Mouse (Mus musculus): ENCODE data around the gene Cpt1c.

The Cpt1c gene

DNA sequence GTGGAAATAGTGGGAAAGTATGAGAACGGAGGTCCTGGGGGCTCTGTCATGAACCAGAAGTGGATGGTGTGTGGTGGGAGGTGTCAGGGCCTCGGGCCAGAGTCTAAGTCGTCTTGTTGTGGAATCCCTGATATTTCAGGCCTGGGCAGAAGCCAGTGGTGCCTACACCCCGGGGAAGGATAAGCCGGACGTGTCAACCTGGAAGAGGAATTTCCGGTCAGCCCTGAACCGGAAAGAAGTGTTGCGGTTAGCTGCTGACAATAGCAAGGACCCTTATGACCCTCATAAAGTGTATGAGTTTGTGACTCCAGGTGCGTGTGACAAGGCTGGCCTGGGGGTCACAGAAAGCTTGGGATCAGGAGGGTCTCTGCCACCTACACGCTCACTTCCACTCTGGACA, 25.1 kb upstream of the Cpt1c start:
- no peak for DNase-seq (ENCODE audit: low spot score)

DNA sequence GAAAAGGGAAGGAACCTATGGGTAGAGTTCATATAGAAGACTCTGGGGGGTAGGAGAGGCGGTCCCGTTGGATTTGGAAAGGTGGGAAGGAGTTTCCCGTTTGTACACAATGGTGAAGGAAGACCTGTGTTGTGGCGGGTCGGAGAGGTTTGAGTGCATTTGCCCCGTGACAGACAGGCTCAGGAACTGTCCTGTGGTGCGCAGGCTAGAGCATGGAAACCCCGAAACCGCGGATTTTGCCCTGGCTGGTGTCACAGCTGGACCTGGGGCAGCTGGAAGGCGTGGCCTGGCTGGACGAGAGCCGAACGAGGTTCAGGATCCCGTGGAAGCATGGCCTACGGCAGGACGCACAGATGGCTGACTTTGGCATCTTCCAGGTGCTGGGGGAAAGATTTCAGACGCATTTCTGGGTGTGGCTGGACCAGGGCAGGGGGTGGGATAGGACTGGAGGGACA, 23.9 kb upstream of the Cpt1c start, which contains the start of gene Bcl2l12:
Gene Bcl2l12, minus strand, starts transcription at position 212 of the 455 bp plus-strand sequence.
- peak; percentile 30 for DNase-seq (ENCODE audit: low spot score)

DNA sequence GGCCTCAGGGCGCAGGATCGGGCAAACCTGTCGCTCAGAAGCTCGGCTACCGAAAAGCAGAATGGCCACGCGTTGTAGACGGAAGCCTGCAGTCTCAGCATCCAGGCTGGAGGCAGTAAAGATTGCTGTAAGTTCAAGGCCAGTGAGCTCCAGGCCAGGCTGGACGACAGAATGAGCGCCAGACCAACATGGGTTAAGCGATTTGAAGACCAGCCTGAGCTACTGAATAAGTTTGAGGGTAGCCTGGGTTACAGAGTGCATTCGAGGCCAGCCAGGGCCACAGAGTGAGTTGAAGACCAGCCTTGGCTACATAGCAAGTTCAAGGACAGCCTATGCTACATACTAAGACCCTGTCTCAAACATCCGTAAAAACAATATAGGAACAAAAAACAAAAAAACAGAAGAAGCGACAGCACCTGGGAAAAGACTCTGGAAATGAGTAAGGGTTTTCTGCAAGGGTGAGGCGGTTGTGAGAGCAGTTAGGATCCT, 23.3 kb upstream of the Cpt1c start:
- DNase-seq (ENCODE audit: low spot score), result no peak

DNA sequence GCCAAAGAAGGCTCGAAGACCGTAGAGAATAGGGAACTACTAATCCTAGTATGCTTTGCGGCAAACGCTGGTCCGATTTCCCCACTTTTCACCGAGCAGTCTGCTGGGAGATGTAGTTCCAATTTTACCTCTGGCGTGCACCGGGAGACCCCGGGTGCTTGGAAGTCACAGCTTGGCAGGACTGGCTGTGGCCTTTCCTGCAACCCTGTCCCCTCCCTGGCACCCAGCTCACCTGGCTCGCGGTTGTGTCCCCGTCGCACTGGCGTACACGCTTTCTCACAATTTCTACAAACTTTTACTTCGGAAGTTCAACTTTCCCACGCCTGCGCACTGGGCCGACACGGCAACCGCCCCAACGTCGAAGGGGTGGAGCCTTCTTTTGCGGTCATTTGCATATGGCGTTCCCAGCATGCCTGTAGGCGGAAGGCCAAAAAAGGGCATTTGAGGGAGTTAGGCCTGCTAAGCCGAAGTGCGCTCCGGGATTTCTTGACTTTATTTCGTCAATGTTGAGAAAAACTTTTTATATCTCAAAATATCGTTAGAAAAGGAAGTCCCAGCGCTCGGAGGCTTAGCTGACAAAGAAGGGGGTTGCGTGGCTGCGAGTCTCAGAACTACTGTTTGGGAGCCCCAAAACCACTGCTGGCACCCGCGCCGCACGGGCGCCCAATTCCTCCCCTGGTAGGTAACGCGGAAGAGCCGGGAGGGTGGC, 22.7 kb upstream of the Cpt1c start, which contains the start of gene Irf3:
Gene Irf3, plus strand, starts transcription at position 418 of the 709 bp plus-strand sequence.
- DNase-seq (ENCODE audit: low spot score), result peak; percentile 97

DNA sequence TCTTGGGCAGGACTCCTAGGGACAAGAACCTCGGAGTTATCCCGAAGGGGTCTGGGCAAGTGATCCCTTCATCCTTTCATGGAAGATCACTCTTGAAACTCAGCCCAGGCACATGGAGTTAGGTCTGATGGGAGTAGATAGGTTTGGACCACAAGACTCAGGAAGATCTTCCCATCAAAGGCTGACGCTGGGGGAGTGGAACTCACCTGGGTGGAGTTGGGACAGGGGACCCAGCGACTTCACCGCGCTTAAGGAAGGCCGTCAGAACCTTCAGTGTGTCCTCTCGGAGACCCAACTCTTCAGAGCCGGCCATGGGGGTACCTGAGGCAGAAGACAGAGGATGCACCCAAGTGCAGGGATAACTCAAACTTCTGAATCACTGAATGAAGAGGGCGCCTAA, 22.0 kb upstream of the Cpt1c start:
- DNase-seq (ENCODE audit: low spot score), result no peak

DNA sequence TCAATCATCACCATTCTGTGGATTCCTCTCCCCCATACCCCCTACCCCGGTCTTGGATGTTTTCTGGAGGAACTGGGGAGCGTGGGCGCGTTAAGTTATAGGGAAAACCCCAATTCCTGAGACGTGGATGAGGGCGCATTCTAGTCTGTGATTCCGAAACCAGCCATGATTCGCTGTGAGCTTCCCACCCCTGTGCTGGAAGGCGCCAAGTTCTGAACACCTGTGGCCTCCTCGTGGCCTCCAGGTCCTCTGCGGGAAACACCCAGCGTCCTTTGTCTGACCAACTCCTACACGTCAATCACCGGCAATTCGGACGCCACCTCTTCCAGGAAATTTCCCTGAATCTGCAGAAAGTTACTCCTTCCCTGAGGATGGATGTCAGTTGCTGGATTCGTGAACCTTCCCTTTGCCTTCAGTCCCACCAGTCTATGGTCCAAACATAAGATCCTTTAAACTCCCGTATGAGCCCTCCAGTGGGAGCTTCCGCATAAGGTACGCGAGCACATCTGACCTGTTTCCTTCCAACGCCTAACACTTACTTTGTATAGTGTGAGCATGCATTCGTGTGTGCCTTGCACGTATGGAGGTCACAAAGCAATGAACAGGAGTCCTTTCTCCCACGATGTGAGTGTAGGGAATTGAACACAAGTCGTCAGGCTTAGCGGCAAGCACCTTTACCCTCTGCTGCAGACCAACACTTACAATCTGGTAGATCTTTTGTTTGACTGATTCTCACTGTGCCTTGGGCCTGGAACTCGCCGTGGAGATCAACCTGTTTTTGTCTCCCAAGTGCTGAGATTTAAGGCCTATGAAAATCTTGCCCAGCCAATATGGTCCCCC, 12.4 kb upstream of the Cpt1c start:
- no peak for DNase-seq (ENCODE audit: low spot score)

DNA sequence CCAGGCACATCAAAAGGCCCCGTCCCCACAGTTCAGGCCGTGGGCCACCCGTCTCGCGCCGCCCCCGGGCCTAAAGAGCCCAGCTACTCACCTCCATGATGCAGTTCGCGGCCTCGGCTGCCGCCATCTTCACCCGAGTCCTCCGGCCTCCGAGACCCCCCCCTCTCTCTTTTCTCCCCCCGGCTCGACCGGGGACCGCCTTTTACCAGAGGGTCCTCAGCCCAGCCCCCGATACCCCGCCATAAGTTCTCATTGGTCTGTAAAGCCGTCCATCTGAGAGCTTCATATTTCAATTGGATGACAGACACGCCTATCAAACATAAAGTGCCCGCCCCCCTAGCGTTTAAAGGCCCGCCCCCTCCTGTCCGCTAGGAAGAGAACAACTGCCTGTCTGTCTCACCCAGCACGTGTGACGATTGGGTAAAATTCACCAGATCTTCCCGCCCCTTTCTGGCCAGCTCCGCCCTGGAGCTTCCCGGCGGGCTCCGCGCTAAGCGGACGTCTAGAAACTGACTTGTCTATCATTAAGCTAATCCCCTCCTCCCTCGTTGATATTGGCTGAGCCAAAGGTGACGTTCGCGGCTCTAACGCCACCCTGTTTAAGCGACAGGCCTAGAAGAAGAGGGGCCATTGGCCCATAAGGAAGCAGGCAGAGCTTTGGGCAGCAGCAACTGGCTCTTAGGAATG, 11.7 kb upstream of the Cpt1c start, which contains the start of gene Prmt1:
Gene Prmt1, minus strand, starts transcription at position 377 of the 687 bp plus-strand sequence.
- peak; percentile 95 for DNase-seq (ENCODE audit: low spot score)

DNA sequence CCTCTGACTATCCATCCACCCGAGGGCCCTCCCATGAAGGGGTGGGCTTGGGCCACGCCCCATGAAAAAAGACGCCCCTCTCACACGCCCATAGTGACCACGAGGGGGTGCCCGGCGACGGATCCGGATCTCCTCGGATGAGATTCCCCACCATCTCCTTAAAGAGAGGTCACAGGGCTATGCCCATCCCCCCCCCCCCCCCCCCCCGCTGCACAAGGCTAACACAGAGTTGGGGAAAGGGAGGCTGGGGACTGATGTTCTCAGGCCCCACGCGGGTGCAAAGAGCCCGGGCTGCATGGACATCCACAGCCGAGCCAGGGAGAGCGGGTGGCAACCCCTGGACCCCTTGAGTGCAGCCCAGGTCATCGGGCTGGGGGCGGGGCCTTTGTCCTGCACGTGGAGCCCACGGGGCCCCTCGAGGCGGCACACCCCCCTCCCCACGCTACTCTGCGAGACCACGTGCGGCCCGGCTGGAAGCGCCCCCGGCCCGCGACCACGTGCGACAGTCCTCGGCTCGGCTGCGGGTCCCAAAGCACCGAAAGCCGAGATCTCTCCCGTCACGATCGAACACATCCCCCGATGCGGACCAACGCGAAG, 11.0 kb upstream of the Cpt1c start:
- no peak for DNase-seq (ENCODE audit: low spot score)

DNA sequence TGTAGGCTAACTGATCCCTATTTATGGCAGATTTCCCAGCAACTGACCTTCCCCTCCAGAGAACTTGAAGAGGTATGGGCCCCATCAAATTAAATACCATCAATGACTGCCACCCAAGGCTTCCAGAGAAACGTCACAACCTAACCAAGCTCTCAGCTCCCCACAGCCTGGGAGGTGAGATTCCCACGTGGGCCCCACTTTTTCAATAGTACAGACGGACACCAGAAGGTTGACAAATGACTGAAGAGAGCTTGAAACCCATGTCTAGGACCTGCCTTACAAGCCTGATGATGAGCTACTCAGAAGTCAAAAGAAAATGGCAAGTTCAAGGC, 10.1 kb upstream of the Cpt1c start:
- no peak for DNase-seq (ENCODE audit: low spot score)

DNA sequence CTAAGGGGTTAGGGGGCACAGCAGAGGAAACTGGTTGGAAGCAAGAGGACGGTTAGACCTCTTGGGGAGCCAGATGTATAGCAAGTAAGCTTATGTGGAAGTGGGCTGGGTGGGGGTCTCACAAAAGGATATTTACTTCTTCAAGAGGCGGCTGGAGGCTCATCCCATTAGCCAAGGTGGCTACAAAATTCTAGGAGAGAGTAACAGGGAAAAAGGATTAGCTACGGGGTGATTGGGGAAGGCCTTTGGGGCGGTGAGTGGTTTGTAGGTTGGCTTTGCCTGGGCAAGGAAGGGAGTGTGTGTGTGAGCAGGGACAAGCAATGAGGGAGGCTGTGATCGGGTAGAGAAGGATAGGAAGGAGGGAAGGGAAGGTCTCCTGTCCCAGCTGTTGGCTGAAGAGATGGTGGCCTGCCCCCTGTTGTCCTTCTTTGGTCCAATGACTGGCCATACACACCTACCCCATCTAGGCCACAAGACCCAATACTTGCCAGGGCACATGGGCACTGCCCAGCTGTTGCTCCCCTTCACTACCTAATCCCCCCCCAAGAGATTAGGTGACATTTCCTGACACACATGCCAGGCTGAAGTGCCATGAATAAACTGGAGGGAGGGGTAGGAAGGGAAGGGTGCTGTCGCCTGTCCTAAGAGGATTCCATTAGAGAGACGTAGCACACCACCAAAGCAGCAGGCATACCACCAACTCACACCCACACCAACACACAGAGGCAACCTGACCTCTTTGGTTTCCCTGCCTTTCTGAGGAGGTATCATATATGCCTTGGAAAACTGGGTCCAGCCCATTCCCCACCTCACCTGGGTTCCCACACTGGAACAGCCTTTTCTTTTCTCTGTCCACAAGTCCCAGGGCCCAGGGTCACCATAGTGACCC, 9.5 kb upstream of the Cpt1c start:
- DNase-seq (ENCODE audit: low spot score), result no peak

DNA sequence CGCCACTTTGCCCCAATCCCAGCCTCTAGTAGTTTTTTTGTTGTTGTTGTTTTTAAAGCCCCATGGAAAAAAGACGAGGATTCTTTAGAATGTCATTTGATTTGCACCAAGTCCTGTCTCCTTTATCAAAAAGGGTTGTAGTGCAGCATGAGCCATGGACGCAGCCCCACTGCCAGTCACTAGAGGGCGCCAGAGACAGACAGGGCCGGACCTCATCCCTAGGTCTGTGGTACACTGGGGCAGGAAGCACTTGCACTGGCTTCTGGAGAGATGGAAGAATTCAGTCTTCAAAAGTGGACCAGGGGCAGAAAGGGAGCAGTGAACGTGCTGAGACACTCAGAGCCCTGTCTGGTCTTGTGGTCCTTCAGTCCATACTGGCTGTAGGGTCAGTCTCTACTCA, 8.4 kb upstream of the Cpt1c start:
- DNase-seq (ENCODE audit: low spot score), result peak; percentile 80

DNA sequence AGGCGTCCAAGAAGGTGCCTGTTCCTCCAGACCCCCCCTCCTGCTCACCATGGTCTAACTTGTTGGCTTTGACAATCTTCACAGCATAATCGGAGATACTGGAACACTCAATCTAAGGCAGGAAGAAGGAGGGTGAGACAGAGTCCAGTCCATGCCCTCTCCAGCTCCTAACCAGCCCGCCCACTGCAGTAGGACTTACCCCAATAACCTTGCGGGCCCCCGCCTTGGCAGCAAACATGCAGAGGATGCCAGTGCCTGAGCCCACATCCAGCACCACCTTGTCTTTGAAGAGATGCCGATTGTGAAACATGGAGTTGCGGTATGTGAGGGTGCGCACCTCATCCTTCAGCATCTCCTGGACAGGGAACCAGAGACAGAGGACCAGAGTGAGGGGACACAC, 6.9 kb upstream of the Cpt1c start:
- no peak for DNase-seq (ENCODE audit: low spot score)

DNA sequence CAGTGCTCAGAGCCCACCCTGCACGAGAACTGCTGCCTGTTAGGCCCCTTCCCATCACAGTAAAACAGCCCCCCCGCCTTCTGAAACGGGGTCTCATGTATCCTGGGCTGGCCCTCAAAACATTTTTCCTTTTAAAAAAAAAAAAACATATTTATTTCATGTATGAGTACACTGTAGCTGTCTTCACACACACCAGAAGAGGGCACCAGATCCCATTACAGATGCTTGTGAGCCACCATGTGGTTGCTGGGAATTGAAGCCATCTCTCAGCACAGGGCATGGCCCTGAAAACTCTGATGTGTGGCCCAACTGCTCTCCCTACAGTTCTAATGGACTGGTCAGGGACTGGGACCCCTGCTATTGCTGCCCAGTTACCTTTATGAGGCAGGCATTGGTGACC, 3.6 kb upstream of the Cpt1c start:
- DNase-seq (ENCODE audit: low spot score), result no peak

DNA sequence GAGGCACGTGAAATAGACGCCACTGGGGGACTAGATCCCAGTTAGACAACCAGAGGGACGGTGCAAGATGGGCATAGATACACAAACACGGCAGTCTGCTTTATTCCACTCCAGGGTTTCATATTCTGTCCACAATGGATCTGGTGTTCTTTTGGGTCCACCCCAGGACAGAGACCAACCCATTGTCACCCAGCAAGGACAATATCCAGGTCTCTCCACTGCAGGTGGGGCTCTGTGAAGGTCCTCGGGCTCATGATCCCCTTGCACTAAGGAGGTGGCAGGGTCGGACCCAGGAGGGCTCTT, 417 bp upstream of the Cpt1c start:
- DNase-seq (ENCODE audit: low spot score), result no peak

DNA sequence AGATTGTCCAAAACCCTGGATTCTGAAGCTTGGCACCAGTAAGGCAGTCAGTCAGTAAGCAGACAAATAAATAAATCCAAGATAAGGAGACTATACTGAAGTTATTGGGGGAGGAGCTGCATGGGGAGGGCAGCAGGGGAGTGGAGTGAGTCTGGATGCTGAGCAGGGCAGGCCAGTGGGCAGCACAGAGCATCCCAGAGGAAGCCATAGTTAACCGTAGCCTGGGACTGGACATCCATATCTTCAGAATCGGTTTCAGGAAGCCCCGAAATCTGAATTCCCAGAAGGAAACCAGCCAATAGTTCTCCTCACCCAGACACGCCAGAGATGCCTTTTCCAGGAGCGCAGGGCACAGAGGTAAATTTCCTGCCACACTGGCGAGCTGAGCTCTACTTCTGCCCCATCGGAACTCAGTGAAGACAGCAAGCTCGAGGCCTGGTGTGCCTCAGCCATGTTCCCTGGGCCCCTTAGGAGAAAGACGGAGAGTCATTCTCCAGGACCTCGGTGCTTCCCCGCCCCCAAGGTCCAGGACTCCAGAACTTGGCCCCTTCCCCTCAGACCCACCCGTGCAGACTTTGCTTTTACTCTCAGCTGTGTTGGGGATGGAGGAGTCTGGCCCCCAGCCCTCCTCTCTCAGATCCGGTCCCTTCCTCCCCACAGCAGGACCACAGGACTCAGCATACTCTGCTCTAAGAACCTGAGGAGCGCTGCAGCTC, 1.1 kb downstream of the Cpt1c start:
- DNase-seq (ENCODE audit: low spot score), result no peak

DNA sequence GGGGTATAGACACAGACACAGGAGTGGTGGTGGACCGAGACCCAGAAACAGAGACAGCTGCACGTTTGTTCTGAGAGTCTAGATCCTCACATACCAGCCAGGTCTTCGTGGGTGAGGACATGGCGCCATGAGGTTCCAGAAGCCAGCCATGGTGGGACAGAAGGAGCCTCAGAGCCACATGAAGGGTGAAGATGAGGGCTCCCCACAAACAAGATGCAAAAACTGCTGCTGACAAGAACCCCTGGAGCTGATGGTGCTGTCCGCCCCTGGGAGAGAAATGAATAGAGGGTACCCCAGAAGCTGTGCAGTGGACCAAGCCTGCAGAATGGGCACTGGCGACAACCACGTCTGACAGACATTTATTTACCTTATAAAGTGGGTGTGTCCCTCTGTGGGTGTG, 3.5 kb downstream of the Cpt1c start:
- no peak for DNase-seq (ENCODE audit: low spot score)

DNA sequence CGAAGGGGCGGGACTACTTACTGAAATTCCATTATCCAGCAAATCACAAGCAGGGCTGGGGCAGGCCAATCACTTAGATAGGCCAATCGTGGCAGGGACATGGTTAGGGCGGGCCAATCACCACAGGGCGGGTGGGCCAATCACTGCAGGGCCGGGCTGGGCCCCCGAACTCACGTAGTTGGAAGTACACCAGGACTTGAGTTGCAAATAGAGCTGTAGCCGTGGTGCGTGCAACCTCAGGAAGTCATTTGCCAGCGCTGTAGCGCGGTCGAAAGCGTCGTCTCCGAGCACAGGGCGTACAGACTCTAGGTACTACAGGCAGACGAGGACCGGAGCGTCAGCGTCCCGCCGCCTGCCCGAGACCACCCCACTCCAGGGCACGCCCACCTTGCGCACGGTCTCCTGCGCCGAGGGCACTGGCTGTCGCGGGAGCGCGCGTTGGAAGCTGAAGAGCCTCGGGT, 4.4 kb downstream of the Cpt1c start:
- DNase-seq (ENCODE audit: low spot score), result peak; percentile 39

DNA sequence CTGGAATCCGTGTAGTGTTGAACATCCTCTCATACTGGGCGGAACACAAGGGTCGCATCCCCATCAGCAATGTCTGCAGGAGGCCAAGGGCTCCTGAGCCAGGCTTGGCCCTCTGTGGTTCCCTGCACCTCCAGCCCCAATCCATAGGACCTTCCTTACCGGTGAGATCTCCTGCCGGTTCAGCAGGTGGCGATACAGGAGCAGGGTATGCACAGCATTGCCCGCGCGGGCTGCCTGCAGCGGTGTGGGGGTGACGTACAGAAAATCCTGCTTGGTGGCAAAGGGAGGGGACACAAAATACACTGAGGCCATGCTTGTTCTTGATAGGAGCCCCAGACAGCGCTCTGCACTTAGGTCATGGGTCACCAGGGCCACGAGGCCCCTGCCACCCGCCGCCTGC, 8.0 kb downstream of the Cpt1c start:
- DNase-seq (ENCODE audit: low spot score), result no peak

DNA sequence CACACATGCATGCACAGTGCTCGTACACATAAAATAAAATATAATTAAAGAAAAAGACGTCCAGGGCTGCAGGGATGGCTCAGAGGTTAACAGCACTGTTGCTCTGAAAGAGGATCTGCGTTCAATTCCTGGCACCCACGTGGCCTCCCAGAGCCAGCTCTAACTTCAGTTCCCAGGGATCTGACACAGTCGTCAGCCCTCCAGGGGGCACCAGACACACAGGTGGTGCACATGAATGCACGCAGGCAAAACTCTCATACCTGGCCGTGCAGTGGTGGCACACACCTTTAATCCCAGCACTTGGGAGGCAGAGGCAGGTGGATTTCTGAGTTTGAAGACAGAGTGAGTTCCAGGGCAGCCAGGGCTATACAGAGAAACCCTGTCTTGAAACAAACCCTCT, 8.7 kb downstream of the Cpt1c start:
- DNase-seq (ENCODE audit: low spot score), result no peak

DNA sequence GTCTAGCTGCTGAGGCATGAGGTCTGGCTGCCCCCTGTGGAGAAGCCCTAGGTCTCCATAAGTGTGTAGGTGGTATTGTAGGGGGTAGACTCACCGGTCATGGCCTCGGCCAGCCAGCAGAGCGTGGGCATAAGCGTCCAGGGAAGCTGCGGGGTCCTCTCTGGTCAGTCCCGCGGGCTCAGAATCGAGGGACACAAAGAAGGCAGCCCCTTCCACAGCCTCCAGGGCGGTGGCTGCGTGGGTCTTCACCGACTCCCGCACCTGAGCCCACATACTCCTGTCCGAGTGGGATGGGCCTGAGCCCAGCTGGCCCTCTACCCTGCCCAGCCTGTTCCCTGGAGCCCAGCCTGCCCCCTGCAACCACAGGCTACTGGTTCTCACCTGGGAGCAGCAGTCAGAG, 9.7 kb downstream of the Cpt1c start:
- no peak for DNase-seq (ENCODE audit: low spot score)

DNA sequence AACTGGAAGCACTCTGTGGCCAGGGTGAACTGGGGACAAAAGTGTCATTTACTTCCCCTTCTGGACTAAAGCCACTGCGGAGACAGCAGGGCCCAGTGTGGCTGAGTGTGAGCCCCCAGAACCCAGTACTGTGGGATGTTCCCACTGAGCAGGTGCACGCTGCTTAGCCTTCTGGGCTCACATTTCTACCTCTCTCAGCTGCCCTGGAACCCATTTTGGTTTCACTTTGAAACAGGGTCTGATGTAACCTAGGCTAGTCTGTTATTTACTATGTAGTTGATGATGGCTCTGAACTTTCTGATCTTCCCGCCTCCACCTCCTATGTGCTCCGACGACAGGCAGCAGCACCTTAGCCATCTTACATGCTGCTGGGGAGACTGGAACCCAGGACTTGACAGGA, 11.8 kb downstream of the Cpt1c start:
- no peak for DNase-seq (ENCODE audit: low spot score)

Data from spleen, adult 12 weeks (tissue).